Mouse (Mus musculus) B cell, adult 67 days (primary cell): Measurements from ENCODE around the gene Olfr616. TPM values are rescaled to one million over a fixed set of nuclear protein-coding genes. Genes with fewer than 3 reads are reported as not detected.

Source experiments
- total RNA-seq, 2 experiments: library from RNA; stranded (reverse); gene quantifications; 4 replicates each; pipeline ENCODE4 v1.2.4; 2023

Olfr616 gene
- total RNA-seq: not detected

GRCm38 (mm10) chr7:103569043-103569442, at the start of gene Olfr616:
Olfr616 (minus strand) TSS chr7:103569143.

GRCm38 (mm10) chr7:103612434-103612833, 43.5 kb upstream of the Olfr616 start, which contains the start of gene Olfr620:
Olfr620 (minus strand) TSS chr7:103612534.

GRCm38 (mm10) chr7:103600275-103600674, 31.3 kb upstream of the Olfr616 start, which contains the start of gene Olfr619:
Olfr619 (plus strand) TSS chr7:103600575.

GRCm38 (mm10) chr7:103589803-103590202, 20.9 kb upstream of the Olfr616 start, which contains the start of gene Olfr618:
Olfr618 (plus strand) TSS chr7:103590103.

GRCm38 (mm10) chr7:103572761-103573160, 3.8 kb upstream of the Olfr616 start, which contains the start of gene Olfr617:
Olfr617 (plus strand) TSS chr7:103573061.

GRCm38 (mm10) chr7:103555779-103556178, 13.2 kb downstream of the Olfr616 start, which contains the start of gene Olfr615:
Olfr615 (plus strand) TSS chr7:103556079.

GRCm38 (mm10) chr7:103547774-103548173, 21.2 kb downstream of the Olfr616 start, which contains the start of gene Olfr613:
Olfr613 (plus strand) TSS chr7:103548074.

GRCm38 (mm10) chr7:103542617-103543016, 26.3 kb downstream of the Olfr616 start, which contains the start of gene Olfr612:
Olfr612 (minus strand) TSS chr7:103542717.

GRCm38 (mm10) chr7:103520746-103521145, 48.2 kb downstream of the Olfr616 start, which contains the start of gene Olfr611:
Olfr611 (minus strand) TSS chr7:103520846.

Other genes starting within 250 kb of the Olfr616 start
- not detected for gene Olfr598, start 245.6 kb downstream of the Olfr616 start, total RNA-seq
- gene Olfr599, start 233.2 kb downstream of the Olfr616 start, total RNA-seq: not detected
- gene Olfr600, start 219.5 kb downstream of the Olfr616 start, total RNA-seq: not detected
- gene Olfr601, start 206.5 kb downstream of the Olfr616 start, total RNA-seq: not detected
- not detected for gene Olfr603, start 183.0 kb downstream of the Olfr616 start, total RNA-seq
- not detected for gene Usp17lc, start 154.1 kb downstream of the Olfr616 start, total RNA-seq
- gene Olfr605, start 123.7 kb downstream of the Olfr616 start, total RNA-seq: not detected
- gene Olfr606, start 120.1 kb downstream of the Olfr616 start, total RNA-seq: not detected
- gene Olfr607, start 105.0 kb downstream of the Olfr616 start, total RNA-seq: not detected
- not detected for gene Olfr608, start 99.3 kb downstream of the Olfr616 start, total RNA-seq
- not detected for gene Olfr609, start 71.1 kb downstream of the Olfr616 start, total RNA-seq
- gene Olfr610, start 57.0 kb downstream of the Olfr616 start, total RNA-seq: not detected
- not detected for gene Olfr611, start 48.3 kb downstream of the Olfr616 start, total RNA-seq
- not detected for gene Olfr612, start 26.4 kb downstream of the Olfr616 start, total RNA-seq
- not detected for gene Olfr613, start 21.1 kb downstream of the Olfr616 start, total RNA-seq
- not detected for gene Olfr615, start 13.1 kb downstream of the Olfr616 start, total RNA-seq
- gene Olfr617, start 3.9 kb upstream of the Olfr616 start, total RNA-seq: not detected
- gene Olfr618, start 21.0 kb upstream of the Olfr616 start, total RNA-seq: not detected
- gene Olfr619, start 31.4 kb upstream of the Olfr616 start, total RNA-seq: not detected
- gene Olfr620, start 43.4 kb upstream of the Olfr616 start, total RNA-seq: not detected
- not detected for gene Olfr622, start 73.6 kb upstream of the Olfr616 start, total RNA-seq
- not detected for gene Olfr623, start 94.6 kb upstream of the Olfr616 start, total RNA-seq
- not detected for gene Olfr624, start 102.0 kb upstream of the Olfr616 start, total RNA-seq
- gene Olfr625-ps1, start 113.6 kb upstream of the Olfr616 start, total RNA-seq: not detected
- gene Olfr243, start 145.5 kb upstream of the Olfr616 start, total RNA-seq: not detected
- not detected for gene Olfr628, start 161.2 kb upstream of the Olfr616 start, total RNA-seq
- not detected for gene Olfr629, start 175.8 kb upstream of the Olfr616 start, total RNA-seq
- gene Olfr630, start 188.2 kb upstream of the Olfr616 start, total RNA-seq: not detected
- gene Olfr69, start 202.5 kb upstream of the Olfr616 start, total RNA-seq: not detected
- not detected for gene Olfr68, start 210.6 kb upstream of the Olfr616 start, total RNA-seq
- gene Olfr67, start 222.7 kb upstream of the Olfr616 start, total RNA-seq: not detected
- 10 to 100 TPM in 1 of 2 experiments, 1 to 10 TPM in 1; 3.1 to 49.4 TPM for gene Hbb-bt, start 244.9 kb upstream of the Olfr616 start, total RNA-seq